Mouse (Mus musculus) midbrain, postnatal 0 days (tissue): Measurements from ENCODE around the gene Herpud1. TPM values are rescaled to one million over a fixed set of nuclear protein-coding genes. Genes with fewer than 3 reads are reported as not detected.

ENCODE experiments used
- ATAC-seq: fragments of 200-750 bp; cut with Nextera tagmentation; 2 replicates; pipeline ENCODE4 v1.8.0; 2017; ENCODE audit warnings: moderate number of reproducible peaks, mild to moderate bottlenecking, moderate TSS enrichment, moderate library complexity; ENCODE audit not compliant: low FRiP score
- DNase-seq: peaks from one replicate; pipeline ENCODE4 v3.0.0-alpha.2; 2015; ENCODE audit warnings: low spot score
- H3K27ac ChIP-seq: fragments of 300-500 bp; sonication (generic); 2 replicates; pipeline ENCODE4 v1.5.1; 2014; ENCODE audit warnings: low read depth, mild to moderate bottlenecking, low read length, mixed read lengths
- H3K27me3 ChIP-seq: fragments of 300-500 bp; sonication (generic); 2 replicates; pipeline ENCODE4 v1.6.1; 2014; ENCODE audit warnings: low read length, control low read depth, mixed read lengths; ENCODE audit not compliant: insufficient read depth
- H3K36me3 ChIP-seq: fragments of 300-500 bp; sonication (generic); 2 replicates; pipeline ENCODE4 v1.6.1; 2014; ENCODE audit warnings: low read length, control low read depth, mixed read lengths; ENCODE audit not compliant: insufficient read depth
- H3K4me1 ChIP-seq: fragments of 300-500 bp; sonication (generic); 2 replicates; pipeline ENCODE4 v1.6.1; 2014; ENCODE audit warnings: mild to moderate bottlenecking, control low read depth, antibody characterized with exemption, low read length, mixed read lengths; ENCODE audit not compliant: insufficient read depth
- H3K4me2 ChIP-seq: fragments of 300-500 bp; sonication (generic); 2 replicates; pipeline ENCODE4 v1.6.1; 2014; ENCODE audit warnings: low read depth, mild to moderate bottlenecking, low read length, mixed read lengths; ENCODE audit not compliant: poor library complexity, severe bottlenecking
- H3K4me3 ChIP-seq: fragments of 300-500 bp; sonication (generic); 2 replicates; pipeline ENCODE4 v1.5.1; 2014; ENCODE audit warnings: low read depth, mild to moderate bottlenecking, low read length, moderate library complexity
- H3K9ac ChIP-seq: fragments of 300-500 bp; sonication (generic); replicated peaks from 2 replicates; pipeline ENCODE4 v1.6.1; 2014; ENCODE audit warnings: mild to moderate bottlenecking, low read length, moderate library complexity, mixed read lengths; ENCODE audit not compliant: poor library complexity, severe bottlenecking
- H3K9me3 ChIP-seq: fragments of 300-500 bp; sonication (generic); 2 replicates; pipeline ENCODE4 v1.6.1; 2016; ENCODE audit warnings: low read length, control low read depth
- CTCF ChIP-seq: IDR thresholded peaks from 2 replicates; pipeline ENCODE4 v1.5.1; 2016; ENCODE audit warnings: antibody characterized with exemption, mild to moderate bottlenecking
- WGBS: fragments of 180-500 bp; shearing (Covaris S2); extraction: QIAGEN DNeasy Blood & Tissue Kit; methylation state at CpG from one replicate; pipeline ENCODE4 v1.1.7; 2014; 5-methylcytosine and 5-hydroxymethylcytosine counted together
- polyA plus RNA-seq: library from polyadenylated mRNA; unstranded; fragments of >200 nt; fragmentation: Nextera tagmentation; extraction: Ambion mirVana; gene quantifications from 2 replicates; pipeline ENCODE4 v1.2.1, GENCODE M21; 2015
- total RNA-seq: library from RNA; depleted of rRNA; stranded (reverse); fragments of >200 nt; gene quantifications from 2 replicates; pipeline ENCODE4 v1.2.3, GENCODE M21; 2014; rRNA removed

The Herpud1 gene
- total and polyA plus RNA-seq, 2 experiments from 2014 or later, result 80.4 to 87.1 TPM

GRCm38 (mm10) chr8:94440389-94440788 lies 54.2 kb downstream of the Herpud1 start:
- no peak overlapping the region for H3K4me2 ChIP-seq
- TF ChIP-seq CTCF, result no peak
- 98% methylated on average over 1 of the region's 1 CpGs for WGBS

GRCm38 (mm10) chr8:94441686-94442085 lies 55.4 kb downstream of the Herpud1 start:
- Histone ChIP-seq H3K4me3 (no peak overlapping the region), H3K9me3 (no peaks in the 10 kb centered on the region), H3K9ac (no peak overlapping the region), H3K36me3 (no peaks in the 10 kb centered on the region), H3K4me1 (no peaks in the 10 kb centered on the region), H3K27ac (no peak overlapping the region), H3K4me2 (no peak overlapping the region), H3K27me3 (no peaks in the 10 kb centered on the region)
- no peak for ATAC-seq
- no peak for DNase-seq
- 93% methylated on average over 1 of the region's 1 CpGs for WGBS
- TF ChIP-seq CTCF, result no peak

More at GRCm38 (mm10) chr8:94440389-94440788, 54.2 kb downstream of the Herpud1 start:
- Histone ChIP-seq H3K4me3 (no peak overlapping the region), H3K9ac (no peak overlapping the region), H3K27me3 (no peaks in the 10 kb centered on the region), H3K4me1 (no peaks in the 10 kb centered on the region), H3K36me3 (no peaks in the 10 kb centered on the region), H3K9me3 (no peaks in the 10 kb centered on the region), H3K27ac (no peak overlapping the region)
- ATAC-seq (no peak), DNase-seq (no peak)

GRCm38 (mm10) chr8:94443153-94443552 lies 56.9 kb downstream of the Herpud1 start:
- ATAC-seq (no peak), DNase-seq (no peak)
- no peaks in the 10 kb centered on the region for H3K4me1 ChIP-seq
- WGBS, result 96% methylated on average over 3 of the region's 3 CpGs
- H3K36me3 ChIP-seq, result no peaks in the 10 kb centered on the region
- H3K4me2 ChIP-seq, result no peak overlapping the region
- H3K27ac ChIP-seq, result no peak overlapping the region
- H3K4me3 ChIP-seq, result no peak overlapping the region
- H3K9me3 ChIP-seq, result no peaks in the 10 kb centered on the region
- H3K9ac ChIP-seq, result no peak overlapping the region
- no peaks in the 10 kb centered on the region for H3K27me3 ChIP-seq
- no peak for TF ChIP-seq CTCF

- no peaks in the 10 kb centered on the region for H3K9me3 ChIP-seq
- no peak overlapping the region for H3K27ac ChIP-seq
- no peak overlapping the region for H3K9ac ChIP-seq
- DNase-seq, result no peak
- TF ChIP-seq CTCF, result no peak
- no peaks in the 10 kb centered on the region for H3K36me3 ChIP-seq
- no peak overlapping the region for H3K4me3 ChIP-seq
- no peaks in the 10 kb centered on the region for H3K4me1 ChIP-seq
- no peak overlapping the region for H3K4me2 ChIP-seq
- H3K27me3 ChIP-seq, result no peaks in the 10 kb centered on the region
- WGBS, result 67% methylated on average over 2 of the region's 2 CpGs
- no peak for ATAC-seq
Observed at GRCm38 (mm10) chr8:94444480-94444879, 58.2 kb downstream of the Herpud1 start.

Other genes starting within 250 kb of the Herpud1 start
- not detected in 2 replicates for gene Mt4, start 249.2 kb upstream of the Herpud1 start, total RNA-seq
- gene Mt4, start 249.2 kb upstream of the Herpud1 start, polyA plus RNA-seq, result not detected in 2 replicates
- 571 and 599 TPM in 2 replicates for gene Mt3, start 233.8 kb upstream of the Herpud1 start, total RNA-seq
- 314 and 354 TPM in 2 replicates for gene Mt3, start 233.8 kb upstream of the Herpud1 start, polyA plus RNA-seq
- 57.7 and 131 TPM in 2 replicates for gene Mt2, start 213.8 kb upstream of the Herpud1 start, total RNA-seq
- 92.3 and 101 TPM in 2 replicates for gene Mt2, start 213.8 kb upstream of the Herpud1 start, polyA plus RNA-seq
- 460 and 504 TPM in 2 replicates for gene Mt1, start 207.4 kb upstream of the Herpud1 start, total RNA-seq
- 387 and 420 TPM in 2 replicates for gene Mt1, start 207.4 kb upstream of the Herpud1 start, polyA plus RNA-seq
- 47.9 and 65.3 TPM in 2 replicates for gene Nup93, start 171.9 kb upstream of the Herpud1 start, total RNA-seq
- gene Nup93, start 171.9 kb upstream of the Herpud1 start, polyA plus RNA-seq, result 38.4 and 39.9 TPM in 2 replicates
- not detected in 2 replicates for gene Slc12a3, start 57.2 kb upstream of the Herpud1 start, total RNA-seq
- 0.05 and 0.17 TPM in 2 replicates for gene Slc12a3, start 57.2 kb upstream of the Herpud1 start, polyA plus RNA-seq
- 0.22 and 1.7 TPM in 2 replicates for gene Nlrc5, start 47.9 kb downstream of the Herpud1 start, total RNA-seq
- 0.56 and 0.63 TPM in 2 replicates for gene Nlrc5, start 47.9 kb downstream of the Herpud1 start, polyA plus RNA-seq
- gene Cpne2, start 146.6 kb downstream of the Herpud1 start, total RNA-seq, result 42.4 and 46.3 TPM in 2 replicates
- 34.3 and 43.3 TPM in 2 replicates for gene Cpne2, start 146.6 kb downstream of the Herpud1 start, polyA plus RNA-seq
- 42.7 and 53.2 TPM in 2 replicates for gene Rspry1, start 215.5 kb downstream of the Herpud1 start, total RNA-seq
- gene Rspry1, start 215.5 kb downstream of the Herpud1 start, polyA plus RNA-seq, result 35.5 and 35.9 TPM in 2 replicates
- 29.2 and 36.3 TPM in 2 replicates for gene Fam192a, start 215.6 kb downstream of the Herpud1 start, total RNA-seq
- gene Fam192a, start 215.6 kb downstream of the Herpud1 start, polyA plus RNA-seq, result 59.6 and 62.2 TPM in 2 replicates